In genomic region chr3:80334446-80334893, GRCm38 (mm10) we compare ENCODE assay signal across 13 mouse cellular contexts.
A peak's percentile ranks its signal among the peaks of the same experiment; 100 is the strongest.
DNase-seq lines count a peak whose midpoint lies in the region; ATAC-seq lines count a peak whose summit lies in the region.
"Had no signal": no experiment of that assay in that cellular context is flagged by ENCODE, and none has a peak within 500 bp of the region (broad histone marks: within the 10 kb centered on the region; RNA-seq: fewer than 3 reads in every experiment).

No protein-coding gene starts in this region.

- 18% methylated on average over 4 of the region's 4 CpGs for WGBS in hindbrain, embryonic 16.5 days
- WGBS in midbrain, embryonic 13.5 days: 5% methylated on average over 4 of the region's 4 CpGs

- H3K27ac ChIP-seq in hindbrain, embryonic 16.5 days (ENCODE audit: low read depth, low read length): no peak overlapping the region
- H3K27ac ChIP-seq in midbrain, embryonic 13.5 days: peak overlapping the region; percentile 41
- H3K27ac ChIP-seq: limb, embryonic 12.5 days; lung, embryonic 15.5 days had no signal

- no peaks in the 10 kb centered on the region for H3K27me3 ChIP-seq in hindbrain, embryonic 16.5 days (replicated peaks; ENCODE audit: control insufficient read depth, insufficient read depth, low read length)
- no peaks in the 10 kb centered on the region for H3K27me3 ChIP-seq in midbrain, embryonic 13.5 days
- H3K27me3 ChIP-seq: limb, embryonic 12.5 days; lung, embryonic 15.5 days had no signal

- DNase-seq in embryo, embryonic 11 days: peak; percentile 7
- DNase-seq in embryo, embryonic 9.5 days (ENCODE audit: extremely low spot score): no peak
- DNase-seq in brain, embryonic 18.5 days (ENCODE audit: low read depth, low spot score): peak; percentile 59
- no peak for DNase-seq in lung, postnatal 14 days
- no peak for DNase-seq in thymus, postnatal 4 days
- DNase-seq in lung, postnatal 36 days: no peak
- DNase-seq: gastrocnemius, postnatal 10 days; heart, postnatal 10 days; kidney, adult 9 months had no signal

- H3K36me3 ChIP-seq in hindbrain, embryonic 16.5 days (ENCODE audit: control insufficient read depth, insufficient read depth, low read length): no peaks in the 10 kb centered on the region
- no peaks in the 10 kb centered on the region for H3K36me3 ChIP-seq in midbrain, embryonic 13.5 days
- H3K36me3 ChIP-seq: limb, embryonic 12.5 days; lung, embryonic 15.5 days had no signal

- H3K4me2 ChIP-seq in hindbrain, embryonic 16.5 days (ENCODE audit: low read length): no peak overlapping the region
- no peak overlapping the region for H3K4me2 ChIP-seq in midbrain, embryonic 13.5 days (replicated peaks)
- H3K4me2 ChIP-seq: limb, embryonic 12.5 days; lung, embryonic 15.5 days had no signal

- H3K9ac ChIP-seq in hindbrain, embryonic 16.5 days (ENCODE audit: low read depth, low read length): no peak overlapping the region
- no peak overlapping the region for H3K9ac ChIP-seq in midbrain, embryonic 13.5 days (replicated peaks)
- H3K9ac ChIP-seq: limb, embryonic 12.5 days; lung, embryonic 15.5 days had no signal

- H3K9me3 ChIP-seq in hindbrain, embryonic 16.5 days (ENCODE audit: control insufficient read depth, low read length): no peaks in the 10 kb centered on the region
- H3K9me3 ChIP-seq in midbrain, embryonic 13.5 days: no peaks in the 10 kb centered on the region
- H3K9me3 ChIP-seq: limb, embryonic 12.5 days; lung, embryonic 15.5 days had no signal

- H3K4me1 ChIP-seq in hindbrain, embryonic 16.5 days (ENCODE audit: control insufficient read depth, insufficient read depth, low read depth, low read length): no peaks in the 10 kb centered on the region
- H3K4me1 ChIP-seq in midbrain, embryonic 13.5 days (replicated peaks): peaks cover 14% of the 10 kb centered on the region
- H3K4me1 ChIP-seq: limb, embryonic 12.5 days; lung, embryonic 15.5 days had no signal

- H3K4me3 ChIP-seq in hindbrain, embryonic 16.5 days (ENCODE audit: low read length): no peak overlapping the region
- H3K4me3 ChIP-seq in midbrain, embryonic 13.5 days (replicated peaks): no peak overlapping the region
- H3K4me3 ChIP-seq: limb, embryonic 12.5 days; lung, embryonic 15.5 days had no signal

- peak; percentile 72 for ATAC-seq in hindbrain, embryonic 16.5 days
- ATAC-seq in midbrain, embryonic 13.5 days: peak; percentile 92

Comparison
In these comparisons a context has a peak if more than half of its experiments do, and no peak if none do; other contexts are left out.
1. DNase-seq: peak in embryo, embryonic 11 days (single experiment) and brain, embryonic 18.5 days (single experiment); none in embryo, embryonic 9.5 days (single experiment), lung, postnatal 14 days (single experiment), thymus, postnatal 4 days (single experiment) and lung, postnatal 36 days (single experiment).